Mouse (Mus musculus) macrophage (primary cell): ENCODE measurements around the gene Dnajb3. TPM values are rescaled to one million over a fixed set of nuclear protein-coding genes. Genes with fewer than 3 reads are reported as not detected.

Experiments used
- H3K27ac ChIP-seq: fragments of 350-480 bp; formaldehyde crosslinking; 2 replicates; pipeline ENCODE4 v1.9.0; 2021
- H3K36me3 ChIP-seq: fragments of 350-480 bp; formaldehyde crosslinking; 2 replicates; pipeline ENCODE4 v1.9.0; 2021; ENCODE audit errors: inconsistent target
- H3K4me3 ChIP-seq: fragments of 350-480 bp; formaldehyde crosslinking; 2 replicates; pipeline ENCODE4 v1.9.0; 2021; ENCODE audit errors: inconsistent target
- H3K79me2 ChIP-seq: fragments of 350-480 bp; formaldehyde crosslinking; 2 replicates; pipeline ENCODE4 v1.9.0; 2021; ENCODE audit errors: inconsistent target
- WGBS: methylation state at CpG from one replicate; pipeline ENCODE4 v1.1.7; 2026; ENCODE audit warnings: inconsistent platforms; ENCODE audit not compliant: missing documents; 5-methylcytosine and 5-hydroxymethylcytosine counted together
- polyA plus RNA-seq: library from polyadenylated mRNA; stranded (reverse); fragments of 250-400 nt; gene quantifications from 3 replicates; pipeline ENCODE4 v1.2.4, GENCODE M21; 2018; ENCODE audit warnings: inconsistent platforms

Gene Dnajb3
- polyA plus RNA-seq, 1 experiment from 2014 or later, result not detected

DNA sequence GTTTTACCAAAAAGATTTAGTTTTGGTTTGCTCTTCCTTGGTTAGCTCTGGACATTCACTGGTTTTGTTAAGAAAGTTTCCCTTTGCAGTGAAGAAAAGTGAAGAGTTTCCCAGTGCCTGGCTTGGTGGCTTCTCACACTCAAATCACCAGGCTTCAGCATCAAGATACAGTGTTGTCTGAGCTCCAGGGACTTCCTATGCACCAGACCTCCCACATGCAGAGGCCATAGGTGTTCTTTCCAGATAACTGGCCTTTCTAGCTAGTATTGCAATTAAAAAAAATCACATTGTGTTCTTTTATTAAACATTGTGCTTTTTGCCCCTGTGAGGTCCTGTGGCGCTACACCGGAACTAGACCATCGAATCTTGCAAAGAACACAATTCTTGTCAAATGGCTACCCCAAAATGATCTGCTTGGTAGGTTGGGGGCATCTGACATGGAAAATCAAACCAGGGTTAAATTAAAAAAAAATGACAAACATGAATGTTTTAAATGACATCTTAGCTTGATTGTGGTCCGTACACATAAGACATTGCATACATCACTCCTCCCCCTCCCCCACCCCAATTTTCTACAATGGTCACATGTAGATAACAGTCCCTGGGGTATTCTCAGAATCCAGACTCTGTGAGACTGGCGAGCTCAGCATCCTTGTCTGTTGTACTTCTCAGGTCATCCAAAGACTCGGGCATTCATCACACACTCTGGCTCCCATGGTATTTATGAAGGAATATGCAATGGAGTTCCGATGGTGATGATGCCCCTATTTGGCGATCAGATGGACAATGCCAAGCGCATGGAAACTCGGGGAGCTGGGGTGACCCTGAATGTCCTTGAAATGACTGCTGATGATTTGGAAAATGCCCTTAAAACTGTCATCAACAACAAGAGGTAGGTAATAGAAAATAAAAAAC, 10.1 kb upstream of the Dnajb3 start:
- 70% methylated on average over 10 of the region's 10 CpGs for WGBS
- Histone ChIP-seq H3K27ac (no peak overlapping the region), H3K36me3 (no peaks in the 10 kb centered on the region), H3K79me2 (no peaks in the 10 kb centered on the region), H3K4me3 (no peak overlapping the region)

GRCm38 (mm10) chr1:88214462-88214952, 8.9 kb upstream of the Dnajb3 start:
- Histone ChIP-seq H3K79me2 (no peaks in the 10 kb centered on the region), H3K4me3 (no peak overlapping the region), H3K36me3 (no peaks in the 10 kb centered on the region), H3K27ac (no peak overlapping the region)
- 84% methylated on average over 2 of the region's 2 CpGs for WGBS

- Histone ChIP-seq H3K4me3 (no peak overlapping the region), H3K79me2 (no peaks in the 10 kb centered on the region), H3K27ac (no peak overlapping the region), H3K36me3 (no peaks in the 10 kb centered on the region)
- WGBS, result 81% methylated on average over 2 of the region's 2 CpGs
These were observed 8.3 kb upstream of the Dnajb3 start for GRCm38 (mm10) chr1:88213766-88214461.

DNA sequence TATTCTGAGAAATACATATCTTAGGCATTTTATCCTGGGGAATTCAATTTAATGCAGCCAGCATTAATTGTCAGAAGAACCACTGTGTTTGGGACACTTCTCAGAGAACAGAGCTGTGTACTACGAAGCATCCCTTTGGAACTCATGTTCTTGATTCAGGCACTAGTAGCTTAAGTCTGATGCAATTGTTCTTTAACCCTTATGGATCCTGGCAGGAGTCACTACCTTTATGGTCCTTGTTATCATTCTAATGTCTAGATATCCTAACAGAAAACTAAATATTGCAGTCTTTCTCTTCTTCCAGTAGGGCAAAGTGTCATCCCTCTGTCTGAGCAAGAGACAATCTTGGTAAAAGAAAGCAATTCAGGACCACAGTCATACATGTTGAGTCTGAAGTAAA, 7.5 kb upstream of the Dnajb3 start:
- no peaks in the 10 kb centered on the region for H3K79me2 ChIP-seq
- WGBS, result 75% methylated on average over 1 of the region's 1 CpGs
- no peak overlapping the region for H3K27ac ChIP-seq

DNA sequence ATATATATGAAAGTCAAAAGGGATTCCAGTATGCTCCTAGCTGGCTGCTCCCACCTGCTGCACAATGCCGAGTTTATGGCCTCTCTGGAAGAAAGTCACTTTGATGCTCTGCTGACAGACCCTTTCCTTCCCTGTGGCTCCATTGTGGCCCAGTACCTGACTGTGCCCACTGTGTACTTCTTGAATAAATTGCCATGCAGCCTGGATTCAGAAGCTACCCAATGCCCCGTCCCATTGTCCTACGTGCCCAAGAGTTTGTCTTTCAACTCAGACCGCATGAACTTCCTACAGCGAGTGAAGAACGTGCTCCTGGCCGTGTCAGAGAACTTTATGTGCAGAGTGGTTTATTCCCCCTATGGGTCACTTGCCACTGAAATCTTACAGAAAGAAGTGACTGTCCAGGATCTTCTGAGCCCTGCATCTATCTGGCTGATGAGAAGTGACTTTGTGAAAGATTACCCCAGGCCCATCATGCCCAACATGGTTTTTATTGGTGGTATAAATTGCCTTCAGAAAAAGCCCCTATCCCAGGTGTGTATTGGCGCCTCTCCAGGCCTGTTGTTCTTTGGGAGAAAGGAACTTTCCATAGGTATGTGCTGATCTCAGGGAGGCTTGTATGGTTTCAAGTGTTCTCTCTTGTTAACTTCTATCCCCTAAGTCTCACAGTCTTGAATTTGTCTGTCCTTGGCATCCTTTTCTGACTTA, 6.9 kb upstream of the Dnajb3 start:
- Histone ChIP-seq H3K4me3 (no peak overlapping the region), H3K36me3 (no peaks in the 10 kb centered on the region), H3K79me2 (no peaks in the 10 kb centered on the region), H3K27ac (no peak overlapping the region)
- 63% methylated on average over 8 of the region's 8 CpGs for WGBS

More for the DNA sequence above, 7.5 kb upstream of the Dnajb3 start:
- H3K4me3 ChIP-seq, result no peak overlapping the region
- H3K36me3 ChIP-seq, result no peaks in the 10 kb centered on the region

- Histone ChIP-seq H3K36me3 (no peaks in the 10 kb centered on the region), H3K4me3 (no peak within 1 kb of the TSS), H3K79me2 (no peaks in the 10 kb centered on the region; the same call in 1 of the 2 replicates), H3K27ac (no peak within 1 kb of the TSS)
- 72% methylated on average over 8 of the region's 8 CpGs for WGBS
These were observed 6.2 kb upstream of the Dnajb3 start, which contains the start of gene Ugt1a1 for GRCm38 (mm10) chr1:88211812-88212211. Ugt1a1 (plus strand) TSS chr1:88211959.

DNA sequence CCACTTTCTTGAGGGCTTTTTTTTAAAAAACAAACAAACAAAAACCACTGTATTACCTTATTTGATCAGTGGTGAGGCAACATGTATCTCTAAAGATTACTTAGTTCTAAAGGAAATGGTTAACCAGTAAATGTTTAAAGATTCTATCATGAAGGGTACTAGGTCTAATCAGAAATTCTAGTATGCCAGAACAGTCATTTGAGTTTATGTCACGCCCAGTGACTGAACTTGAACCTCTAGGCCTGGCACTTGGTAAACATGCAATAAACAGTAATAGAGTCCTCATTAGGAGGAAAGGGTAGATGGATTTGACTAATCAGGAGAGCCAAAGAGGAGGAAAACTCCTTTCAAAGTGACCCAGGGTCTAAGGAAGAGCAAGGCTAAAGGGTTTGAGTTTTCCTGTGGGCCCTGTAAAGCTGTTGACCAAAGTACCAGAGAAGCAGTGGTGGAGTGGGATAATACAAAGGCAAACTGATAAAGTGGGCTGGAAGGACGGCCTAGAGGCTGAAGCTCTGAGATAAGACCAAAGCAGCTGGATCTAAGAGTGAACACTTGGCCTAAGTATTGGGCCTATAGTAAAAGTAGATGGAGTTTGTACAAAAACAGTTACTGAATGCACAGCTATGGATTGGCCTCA, 1.4 kb upstream of the Dnajb3 start:
- Histone ChIP-seq H3K27ac (no peak overlapping the region), H3K4me3 (no peak overlapping the region)

DNA sequence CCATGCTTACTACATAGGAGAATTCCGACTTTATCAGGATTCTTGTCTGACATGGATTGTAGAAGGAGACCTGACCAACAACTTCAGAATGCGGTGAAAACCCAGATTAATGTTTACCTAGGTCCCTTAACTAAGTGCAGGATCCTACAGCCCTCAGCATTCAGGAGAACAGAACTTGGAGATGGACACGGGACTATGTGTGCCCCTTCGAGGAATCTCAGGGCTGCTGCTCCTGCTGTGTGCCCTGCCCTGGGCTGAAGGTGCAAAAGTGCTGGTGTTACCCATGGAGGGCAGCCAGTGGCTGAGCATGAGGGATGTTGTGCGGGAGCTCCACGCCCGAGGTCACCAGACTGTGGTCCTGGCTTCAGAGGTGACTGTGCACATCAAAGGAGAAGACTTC, 5.1 kb downstream of the Dnajb3 start, which contains the start of gene Ugt1a2:
Ugt1a2 (plus strand) TSS at position 146 of the 400 bp plus-strand sequence.
- H3K4me3 ChIP-seq, result no peak within 1 kb of the TSS
- 97% methylated on average over 7 of the region's 7 CpGs for WGBS
- H3K79me2 ChIP-seq, result no peaks in the 10 kb centered on the region; the same call in 1 of the 2 replicates
- H3K27ac ChIP-seq, result no peak within 1 kb of the TSS
- no peaks in the 10 kb centered on the region for H3K36me3 ChIP-seq

More for the DNA sequence above, 1.4 kb upstream of the Dnajb3 start:
- Histone ChIP-seq H3K36me3 (no peaks in the 10 kb centered on the region), H3K79me2 (no peaks in the 10 kb centered on the region; the same call in 1 of the 2 replicates)
- 91% methylated on average over 2 of the region's 2 CpGs for WGBS

DNA sequence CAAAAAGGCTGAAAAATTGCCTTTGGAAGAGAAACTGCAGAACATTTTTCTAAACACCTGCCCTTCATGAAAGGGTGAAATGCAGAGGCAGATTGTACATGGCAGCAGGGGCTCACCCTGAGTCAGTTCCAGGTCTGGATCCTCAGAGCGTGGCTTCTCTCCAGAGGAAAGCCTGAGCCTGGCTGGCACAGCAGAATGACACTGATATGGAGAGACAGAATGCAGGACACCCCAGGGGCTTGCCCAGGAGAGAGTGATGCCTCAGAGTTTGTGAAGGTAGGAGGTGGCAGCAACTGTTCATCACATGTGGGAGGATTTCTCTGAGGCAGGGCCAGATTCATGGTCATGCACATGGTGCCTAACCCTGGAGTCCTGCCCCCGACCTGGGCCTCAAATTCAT, 5.6 kb downstream of the Dnajb3 start:
- no peak overlapping the region for H3K4me3 ChIP-seq
- no peaks in the 10 kb centered on the region; the same call in 1 of the 2 replicates for H3K79me2 ChIP-seq
- H3K27ac ChIP-seq, result no peak overlapping the region
- WGBS, result 95% methylated on average over 2 of the region's 2 CpGs
- H3K36me3 ChIP-seq, result no peaks in the 10 kb centered on the region

GRCm38 (mm10) chr1:88197443-88197842, 8.1 kb downstream of the Dnajb3 start:
- H3K27ac ChIP-seq, result no peak overlapping the region
- 83% methylated on average over 3 of the region's 3 CpGs for WGBS
- H3K36me3 ChIP-seq, result no peaks in the 10 kb centered on the region
- no peak overlapping the region for H3K4me3 ChIP-seq
- H3K79me2 ChIP-seq, result no peaks in the 10 kb centered on the region; the same call in 1 of the 2 replicates

GRCm38 (mm10) chr1:88195687-88196086, 9.9 kb downstream of the Dnajb3 start:
- Histone ChIP-seq H3K27ac (no peak overlapping the region), H3K4me3 (no peak overlapping the region), H3K36me3 (no peaks in the 10 kb centered on the region), H3K79me2 (no peaks in the 10 kb centered on the region; the same call in 1 of the 2 replicates)
- 100% methylated on average over 1 of the region's 1 CpGs for WGBS

DNA sequence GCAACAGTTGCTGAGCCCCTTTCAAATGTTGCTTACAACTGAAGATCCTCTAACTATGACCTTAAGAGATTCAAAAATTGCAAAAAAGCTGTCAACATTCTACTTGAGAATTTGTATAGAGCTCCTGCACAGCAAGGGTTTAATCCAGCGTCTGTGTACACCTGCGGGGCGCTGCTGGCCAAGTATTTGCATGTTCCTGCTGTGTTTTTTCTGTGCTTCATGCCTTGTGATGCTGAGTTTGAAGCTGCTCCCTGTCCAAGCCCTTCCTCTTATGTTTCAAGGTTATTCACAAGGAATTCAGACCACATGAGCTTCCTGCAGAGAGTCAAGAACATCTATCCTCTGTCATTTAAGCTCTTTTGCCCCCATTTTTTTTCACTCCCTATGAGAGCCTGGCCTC, 13.4 kb downstream of the Dnajb3 start:
- Histone ChIP-seq H3K36me3 (no peaks in the 10 kb centered on the region), H3K4me3 (no peak overlapping the region), H3K79me2 (peaks cover 10% of the 10 kb centered on the region; the same call in 1 of the 2 replicates), H3K27ac (no peak overlapping the region)
- 94% methylated on average over 3 of the region's 3 CpGs for WGBS

- Histone ChIP-seq H3K36me3 (no peaks in the 10 kb centered on the region), H3K4me3 (no peak overlapping the region), H3K79me2 (peaks cover 58% of the 10 kb centered on the region; the same call in 1 of the 2 replicates), H3K27ac (no peak overlapping the region)
- WGBS, result 93% methylated on average over 5 of the region's 5 CpGs
These were observed 19.2 kb downstream of the Dnajb3 start for GRCm38 (mm10) chr1:88186325-88186935.
